Mouse (Mus musculus): ENCODE measurements around the gene Oxa1l.
"Not testable (repeated sequence)": the region's sequence is repeated elsewhere in the genome, so short reads cannot be mapped to it uniquely, and the experiment has no call there.

The Oxa1l gene

GRCm38 (mm10) chr14:54360577-54361340 is at the start of gene Oxa1l:
Gene Oxa1l (plus strand): TSS chr14:54360834.
- peak; percentile 89 for ATAC-seq (ENCODE audit: insufficient number of reproducible peaks, low FRiP score, low TSS enrichment)

DNA sequence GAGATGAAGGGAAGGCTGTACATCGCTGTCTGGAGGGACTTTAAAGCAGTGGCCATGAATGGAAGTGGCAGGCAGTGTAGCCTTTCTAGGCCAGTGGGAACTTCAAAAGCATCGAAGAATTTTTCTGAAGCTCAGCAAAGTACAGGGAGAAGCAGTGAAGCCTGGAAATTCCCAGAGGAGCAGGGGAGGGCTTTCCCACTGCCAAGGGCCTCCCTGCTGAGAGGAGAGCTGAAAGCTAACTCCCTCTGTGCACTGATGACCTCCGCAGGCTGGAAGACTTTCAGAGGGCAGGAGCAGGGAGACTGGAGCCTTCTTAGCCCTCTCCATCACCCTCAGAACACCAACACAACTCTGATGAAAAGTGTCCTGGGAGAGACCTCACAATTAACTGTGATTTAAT is 48.9 kb upstream of the Oxa1l start:
- no peak for ATAC-seq (ENCODE audit: insufficient number of reproducible peaks, low FRiP score, low TSS enrichment)

- ATAC-seq (ENCODE audit: insufficient number of reproducible peaks, low FRiP score, low TSS enrichment), result no peak
Observed at GRCm38 (mm10) chr14:54321556-54322376, 38.9 kb upstream of the Oxa1l start.

- ATAC-seq (ENCODE audit: insufficient number of reproducible peaks, low FRiP score, low TSS enrichment), result no peak
Observed at GRCm38 (mm10) chr14:54324486-54324885, 36.1 kb upstream of the Oxa1l start.

GRCm38 (mm10) chr14:54328548-54328947 is 32.1 kb upstream of the Oxa1l start:
- ATAC-seq (ENCODE audit: insufficient number of reproducible peaks, low FRiP score, low TSS enrichment), result no peak

- ATAC-seq (ENCODE audit: insufficient number of reproducible peaks, low FRiP score, low TSS enrichment), result no peak
Observed at GRCm38 (mm10) chr14:54329201-54329600, 31.4 kb upstream of the Oxa1l start.

GRCm38 (mm10) chr14:54331178-54331577 is 29.5 kb upstream of the Oxa1l start:
- ATAC-seq (ENCODE audit: insufficient number of reproducible peaks, low FRiP score, low TSS enrichment), result no peak

- ATAC-seq (ENCODE audit: insufficient number of reproducible peaks, low FRiP score, low TSS enrichment), result no peak
Observed at GRCm38 (mm10) chr14:54332176-54333074, 28.2 kb upstream of the Oxa1l start.

DNA sequence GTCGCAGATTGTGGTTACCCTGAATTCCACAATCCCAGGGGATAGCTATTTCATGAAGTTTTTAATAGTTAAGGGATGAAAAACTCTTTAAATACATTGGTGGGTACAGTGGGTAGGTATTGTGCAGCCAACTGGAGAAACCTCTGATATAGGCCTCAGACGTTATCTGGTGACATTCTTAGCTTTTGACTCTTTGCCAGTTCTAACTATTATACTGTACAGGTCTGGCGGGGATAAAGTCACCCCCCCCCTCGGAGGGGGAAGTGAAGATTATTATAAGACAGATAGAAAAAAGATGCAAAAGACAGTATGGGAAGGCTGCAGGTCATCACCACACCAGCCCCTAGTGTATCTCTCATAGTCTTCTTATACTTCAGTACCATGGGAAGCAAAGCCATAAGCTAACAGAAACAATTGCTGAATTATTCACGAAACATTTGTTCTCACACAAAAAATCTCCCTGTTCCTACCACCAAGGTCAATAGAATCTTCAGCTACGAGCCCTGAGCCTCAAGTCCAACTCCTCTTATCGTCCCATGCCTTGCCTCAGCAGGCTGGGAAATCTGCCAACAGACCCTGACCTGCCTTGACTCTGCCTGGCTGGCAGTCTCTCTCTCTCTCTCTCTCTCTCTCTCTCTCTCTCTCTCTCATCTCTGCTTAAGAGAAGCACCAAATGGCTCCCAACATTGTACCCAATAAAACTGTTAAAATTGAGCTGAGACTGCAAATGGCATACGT is 27.0 kb upstream of the Oxa1l start:
- no peak for ATAC-seq (ENCODE audit: insufficient number of reproducible peaks, low FRiP score, low TSS enrichment)

DNA sequence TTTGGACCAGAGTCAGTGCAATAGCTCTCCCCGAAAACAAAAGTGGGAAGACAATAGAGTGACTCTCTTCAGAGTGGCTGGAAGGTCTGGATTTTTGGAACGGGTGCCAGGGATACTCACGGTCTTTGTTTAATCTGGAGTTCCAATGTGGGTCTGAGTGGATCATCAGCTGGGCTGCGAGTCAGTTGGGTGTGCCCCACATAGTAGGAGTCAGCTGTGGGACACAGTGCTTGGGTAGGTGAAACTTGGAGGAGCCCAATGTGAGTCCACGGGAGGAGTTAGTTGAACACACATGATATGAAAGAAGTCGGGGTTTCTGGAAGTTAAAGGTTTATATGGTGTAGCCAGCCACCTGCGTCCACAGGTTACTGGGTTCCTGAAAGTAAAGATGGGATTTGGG is 19.8 kb upstream of the Oxa1l start:
- no peak for ATAC-seq (ENCODE audit: insufficient number of reproducible peaks, low FRiP score, low TSS enrichment)

DNA sequence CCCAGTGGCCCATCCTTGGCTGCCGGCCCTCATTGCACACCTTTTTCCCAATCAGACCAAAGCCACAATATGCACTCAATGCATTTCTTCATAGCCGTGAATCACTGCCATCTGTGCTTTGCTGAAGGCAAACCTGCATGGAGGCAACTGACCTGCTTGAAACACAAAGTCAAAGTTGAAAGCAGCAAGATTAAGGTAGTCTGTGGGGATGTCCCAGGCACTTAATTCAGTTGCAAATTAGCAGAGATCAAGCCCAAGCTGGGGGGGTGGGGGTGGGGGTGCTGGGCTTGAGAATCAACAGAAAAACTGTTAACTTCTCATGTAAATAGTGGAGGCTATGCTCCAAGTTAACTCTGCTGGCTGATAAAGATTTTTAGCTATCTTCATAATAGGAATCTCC is 18.8 kb upstream of the Oxa1l start:
- ATAC-seq (ENCODE audit: insufficient number of reproducible peaks, low FRiP score, low TSS enrichment), result not testable (repeated sequence)

GRCm38 (mm10) chr14:54350773-54351541 is 9.7 kb upstream of the Oxa1l start:
- ATAC-seq (ENCODE audit: insufficient number of reproducible peaks, low FRiP score, low TSS enrichment), result not testable (repeated sequence)

DNA sequence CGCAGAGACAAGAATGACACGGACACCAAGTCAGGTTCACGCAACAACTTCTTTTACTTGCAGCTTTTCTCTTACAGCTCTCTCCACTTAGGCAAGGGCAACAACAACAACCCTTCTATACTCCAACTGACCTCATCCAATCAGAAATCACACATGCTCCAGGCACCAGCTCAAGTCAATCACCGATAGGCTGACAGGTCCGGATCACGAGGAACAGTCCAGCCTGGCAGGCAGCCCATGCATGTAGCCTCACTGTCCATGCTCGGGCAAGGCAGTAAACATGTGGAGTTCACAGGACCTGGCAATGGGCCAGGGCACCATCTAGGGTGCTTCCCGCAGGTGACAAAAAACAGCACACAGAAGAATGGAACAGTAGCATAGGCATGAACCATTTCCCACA is 8.3 kb upstream of the Oxa1l start:
- ATAC-seq (ENCODE audit: insufficient number of reproducible peaks, low FRiP score, low TSS enrichment), result no peak

- no peak for ATAC-seq (ENCODE audit: insufficient number of reproducible peaks, low FRiP score, low TSS enrichment)
Observed at GRCm38 (mm10) chr14:54354406-54354805, 6.2 kb upstream of the Oxa1l start.

DNA sequence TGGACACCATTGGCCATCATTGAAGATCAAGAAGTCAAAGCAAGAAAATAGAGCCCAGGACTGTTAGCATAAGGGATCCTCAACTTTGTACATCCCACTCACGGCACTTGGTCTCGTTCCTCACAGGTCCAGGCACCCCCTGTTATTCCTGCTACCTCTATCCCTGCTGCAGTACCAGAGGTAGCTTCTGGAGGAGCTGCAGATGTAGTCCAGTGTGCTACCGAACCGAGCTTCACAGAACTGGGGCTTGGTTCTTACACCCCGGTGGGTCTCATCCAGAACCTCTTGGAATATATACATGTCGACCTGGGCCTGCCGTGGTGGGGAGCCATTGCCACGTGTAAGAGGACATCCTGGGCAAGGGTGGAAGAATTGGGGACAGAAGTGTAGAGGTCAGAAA is 2.5 kb downstream of the Oxa1l start:
- no peak for ATAC-seq (ENCODE audit: insufficient number of reproducible peaks, low FRiP score, low TSS enrichment)

DNA sequence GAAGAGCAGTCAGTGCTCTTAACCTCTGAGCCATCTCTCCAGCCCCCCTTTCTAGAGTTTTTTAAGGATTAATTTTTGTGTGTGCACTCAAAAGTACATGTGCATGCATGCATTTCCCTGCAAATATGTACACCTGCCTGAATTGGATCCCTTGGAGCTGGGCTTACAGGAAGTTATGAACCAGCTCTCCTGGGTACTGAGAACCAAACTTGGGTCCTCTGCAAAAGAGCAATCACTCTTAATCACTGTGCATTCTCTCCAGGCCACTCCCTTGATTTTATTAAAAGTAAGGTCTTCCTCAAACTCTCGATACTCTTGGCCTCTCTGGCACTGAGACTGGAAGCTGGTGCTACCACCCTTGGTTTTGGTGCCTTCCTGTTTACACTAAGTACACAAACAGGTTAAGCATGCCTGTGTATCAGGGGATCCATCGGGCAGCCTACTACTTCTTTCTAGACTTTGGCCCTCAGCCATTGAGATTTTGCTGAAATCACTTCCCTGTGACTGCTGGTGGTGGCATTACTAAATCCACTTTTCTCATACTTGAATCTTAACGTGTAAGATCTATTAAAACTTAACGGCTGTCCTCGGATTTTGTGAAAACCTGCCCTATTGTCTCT is 4.5 kb downstream of the Oxa1l start:
- ATAC-seq (ENCODE audit: insufficient number of reproducible peaks, low FRiP score, low TSS enrichment), result no peak

DNA sequence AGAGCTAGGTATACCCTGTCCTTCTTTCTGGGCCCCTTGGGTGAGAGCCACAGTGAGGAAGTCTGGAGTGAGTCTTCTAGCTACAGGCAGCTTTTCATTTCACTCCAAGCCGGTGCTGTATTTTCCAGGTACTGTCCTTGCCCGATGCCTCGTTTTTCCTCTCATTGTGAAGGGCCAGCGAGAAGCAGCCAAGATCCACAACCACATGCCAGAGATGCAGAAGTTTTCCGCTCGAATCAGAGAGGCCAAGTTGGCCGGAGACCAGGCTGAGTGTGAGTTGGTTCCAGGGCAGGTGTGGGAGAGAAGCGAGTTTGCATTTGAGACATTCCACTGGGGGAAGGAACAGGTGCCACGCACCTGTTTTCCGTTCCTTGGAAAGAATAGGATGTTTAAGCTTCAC is 5.9 kb downstream of the Oxa1l start:
- ATAC-seq (ENCODE audit: insufficient number of reproducible peaks, low FRiP score, low TSS enrichment), result no peak

- ATAC-seq (ENCODE audit: insufficient number of reproducible peaks, low FRiP score, low TSS enrichment), result no peak
Observed at GRCm38 (mm10) chr14:54367429-54368060, 6.9 kb downstream of the Oxa1l start.
